Mouse (Mus musculus): Measurements from ENCODE around the gene Nckap5.

Gene Nckap5

DNA sequence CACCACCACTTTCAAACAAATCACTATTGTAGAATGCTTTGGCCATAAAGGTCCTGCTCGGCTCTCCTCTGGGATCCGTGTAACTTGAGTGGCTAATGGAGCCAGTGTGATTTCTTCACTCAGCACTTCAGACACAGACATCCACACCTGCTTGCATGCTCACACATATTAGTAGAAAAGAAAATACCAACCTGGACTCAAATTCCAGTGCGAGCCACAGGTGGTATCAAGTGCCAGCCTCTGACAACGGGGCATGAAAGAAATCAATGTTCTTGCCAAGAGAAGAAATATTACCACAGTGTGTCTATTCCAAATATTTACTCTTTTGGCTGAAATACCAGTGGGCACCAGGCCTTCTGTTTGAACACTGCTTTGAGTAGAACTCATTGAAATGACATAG lies 208.6 kb downstream of the Nckap5 start:
- DNase-seq (ENCODE audit: low spot score): no peak

DNA sequence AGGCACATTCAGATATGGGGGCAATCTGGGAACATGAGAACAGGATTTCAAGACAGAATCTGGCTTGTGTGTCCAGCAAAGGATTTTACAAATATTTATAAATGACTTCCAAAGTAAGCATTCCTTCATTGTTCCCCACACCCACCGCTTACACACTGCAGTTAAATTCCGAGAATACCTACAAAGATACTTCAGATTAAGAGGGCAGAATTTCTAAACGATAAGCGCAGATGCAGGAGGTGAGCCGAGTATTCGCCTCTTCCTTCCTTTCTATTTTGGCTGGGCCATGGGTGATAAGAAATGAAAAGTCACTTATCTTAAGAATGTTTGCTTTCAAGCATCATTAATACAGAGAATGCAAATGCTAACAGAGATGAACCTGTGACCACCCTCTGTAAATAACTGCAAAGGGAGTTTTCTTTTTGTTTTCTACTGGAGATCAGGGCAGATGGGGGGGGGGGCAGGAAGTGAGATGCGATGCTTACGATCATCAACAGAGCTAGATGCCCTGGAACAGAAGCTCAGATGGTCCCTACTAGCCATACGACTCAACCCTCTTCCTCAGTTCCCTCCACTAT lies 213.0 kb downstream of the Nckap5 start:
- no peak for DNase-seq (ENCODE audit: low spot score)

- no peak for DNase-seq (ENCODE audit: low spot score)
Observed at GRCm38 (mm10) chr1:126616964-126617363, 213.6 kb downstream of the Nckap5 start.

DNA sequence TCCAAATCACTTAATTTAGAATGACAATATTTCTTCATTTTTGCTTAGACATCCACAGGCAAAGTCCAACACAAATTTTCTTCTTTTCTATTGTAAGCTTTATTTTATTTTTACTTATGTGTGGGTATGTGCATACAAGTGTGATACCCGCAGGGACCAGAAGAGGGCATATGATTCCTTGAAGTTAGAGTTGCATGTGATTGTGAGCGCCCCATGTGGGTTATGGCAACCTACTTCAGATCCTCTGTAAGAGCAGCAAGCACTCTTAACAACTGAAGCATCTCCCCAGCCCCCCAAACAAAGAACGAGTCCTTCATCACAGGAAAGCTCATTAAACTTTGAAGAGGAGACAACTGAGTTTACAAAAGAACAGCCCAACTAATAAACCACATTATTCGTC lies 217.7 kb downstream of the Nckap5 start:
- no peak for DNase-seq (ENCODE audit: low spot score)

DNA sequence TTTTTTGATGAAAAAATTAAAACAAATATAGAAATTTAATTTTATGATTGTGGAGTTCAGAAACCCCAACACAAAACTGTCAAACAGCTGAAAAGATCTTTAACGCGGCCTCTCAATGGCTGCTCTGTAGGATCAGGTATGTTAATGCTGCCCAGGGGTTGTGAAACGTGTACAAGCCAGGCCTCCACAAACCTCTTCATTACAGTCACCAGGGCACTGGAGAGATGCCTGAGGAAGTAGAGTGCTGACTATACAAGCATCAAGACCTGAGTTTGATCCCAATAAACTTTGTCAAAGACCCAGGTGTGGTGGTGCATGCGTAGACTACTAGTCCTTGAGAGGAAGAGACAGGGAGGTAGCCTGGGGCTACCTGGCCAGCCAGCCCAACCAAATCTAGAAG lies 222.0 kb downstream of the Nckap5 start:
- DNase-seq (ENCODE audit: low spot score): no peak

DNA sequence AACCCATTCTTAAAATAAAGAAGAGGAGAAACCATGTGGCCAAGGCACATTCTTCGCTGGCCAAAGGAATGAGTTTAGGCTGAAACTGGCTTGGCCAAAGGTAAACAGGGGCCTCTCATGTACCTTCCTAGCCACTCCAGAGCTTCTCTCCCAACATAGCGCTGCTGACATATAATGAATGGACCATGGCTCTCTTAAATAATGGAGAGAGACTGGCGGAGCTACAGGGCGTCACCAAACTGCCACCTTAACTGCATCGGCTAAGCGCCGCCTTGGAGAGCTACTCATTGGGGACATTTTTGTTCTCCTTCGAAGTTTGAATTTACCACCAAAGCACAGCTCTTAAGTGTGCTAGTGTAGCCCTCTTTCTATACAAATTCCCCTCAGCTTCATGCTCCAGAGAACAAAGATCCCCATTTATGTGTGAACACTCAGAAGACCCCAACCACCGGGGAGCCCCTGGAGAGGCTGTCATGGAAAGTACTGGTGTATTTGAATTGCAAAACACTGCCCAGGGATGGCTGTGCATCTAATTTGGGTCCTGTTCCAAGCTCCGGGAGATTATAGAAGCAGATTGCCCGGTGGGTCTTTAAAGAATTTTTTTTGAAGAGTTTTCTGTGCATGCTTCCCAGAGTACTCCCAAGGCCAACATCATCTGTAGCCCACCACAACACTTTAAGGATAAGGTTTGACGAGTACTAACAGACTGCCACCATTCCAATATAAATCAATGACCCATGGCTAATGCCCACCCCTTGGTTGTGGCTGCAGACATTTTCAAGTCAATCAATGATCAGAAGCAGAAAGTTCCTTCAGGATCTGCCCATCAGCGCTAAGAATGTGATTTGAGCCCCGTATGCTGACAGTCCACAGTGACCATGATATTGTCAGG lies 224.2 kb downstream of the Nckap5 start:
- DNase-seq (ENCODE audit: low spot score): no peak

GRCm38 (mm10) chr1:126604551-126604950 lies 226.0 kb downstream of the Nckap5 start:
- DNase-seq (ENCODE audit: low spot score): no peak

- no peak for DNase-seq (ENCODE audit: low spot score)
Observed at GRCm38 (mm10) chr1:126603771-126604515, 226.7 kb downstream of the Nckap5 start.

GRCm38 (mm10) chr1:126600596-126600995 lies 230.0 kb downstream of the Nckap5 start:
- no peak for DNase-seq (ENCODE audit: low spot score)

DNA sequence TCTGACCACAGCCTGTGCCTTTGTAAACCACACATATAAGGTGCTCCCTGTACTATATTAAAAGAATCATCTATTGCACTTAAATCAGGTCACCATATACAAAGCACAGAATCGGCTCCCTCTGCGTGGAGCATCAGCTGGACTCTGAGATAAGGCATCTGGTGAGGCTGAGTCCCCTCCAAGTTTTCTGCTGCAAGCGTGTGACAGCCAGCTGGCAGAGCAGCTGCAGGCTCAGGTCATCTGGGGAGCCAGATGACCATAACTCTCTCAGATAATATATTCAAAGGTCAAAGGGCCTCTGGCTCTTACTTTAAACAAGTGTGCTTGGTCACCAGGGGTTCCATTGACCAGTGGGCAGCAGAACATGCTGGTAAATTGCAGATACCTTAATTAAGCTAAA lies 233.2 kb downstream of the Nckap5 start:
- DNase-seq (ENCODE audit: low spot score): no peak

DNA sequence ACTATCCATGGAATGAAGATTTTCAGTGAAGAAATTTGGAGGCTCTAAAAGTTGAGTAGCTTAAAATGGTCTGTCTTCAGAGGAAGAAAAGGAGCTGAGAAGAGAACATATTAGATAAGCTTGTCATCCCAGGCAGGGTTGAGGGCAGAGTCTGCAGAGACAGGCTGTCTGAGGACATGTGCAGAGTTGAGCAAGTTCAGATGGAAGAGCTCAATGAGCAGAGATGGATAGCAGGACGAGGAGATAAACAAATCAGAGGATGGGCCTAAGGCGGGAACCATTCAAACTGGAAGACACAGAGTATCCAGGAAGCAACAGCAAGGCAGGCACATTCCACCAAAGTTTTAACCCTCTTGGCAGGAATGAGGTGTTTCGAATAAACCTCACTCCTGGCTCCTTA lies 235.8 kb downstream of the Nckap5 start:
- DNase-seq (ENCODE audit: low spot score): no peak

DNA sequence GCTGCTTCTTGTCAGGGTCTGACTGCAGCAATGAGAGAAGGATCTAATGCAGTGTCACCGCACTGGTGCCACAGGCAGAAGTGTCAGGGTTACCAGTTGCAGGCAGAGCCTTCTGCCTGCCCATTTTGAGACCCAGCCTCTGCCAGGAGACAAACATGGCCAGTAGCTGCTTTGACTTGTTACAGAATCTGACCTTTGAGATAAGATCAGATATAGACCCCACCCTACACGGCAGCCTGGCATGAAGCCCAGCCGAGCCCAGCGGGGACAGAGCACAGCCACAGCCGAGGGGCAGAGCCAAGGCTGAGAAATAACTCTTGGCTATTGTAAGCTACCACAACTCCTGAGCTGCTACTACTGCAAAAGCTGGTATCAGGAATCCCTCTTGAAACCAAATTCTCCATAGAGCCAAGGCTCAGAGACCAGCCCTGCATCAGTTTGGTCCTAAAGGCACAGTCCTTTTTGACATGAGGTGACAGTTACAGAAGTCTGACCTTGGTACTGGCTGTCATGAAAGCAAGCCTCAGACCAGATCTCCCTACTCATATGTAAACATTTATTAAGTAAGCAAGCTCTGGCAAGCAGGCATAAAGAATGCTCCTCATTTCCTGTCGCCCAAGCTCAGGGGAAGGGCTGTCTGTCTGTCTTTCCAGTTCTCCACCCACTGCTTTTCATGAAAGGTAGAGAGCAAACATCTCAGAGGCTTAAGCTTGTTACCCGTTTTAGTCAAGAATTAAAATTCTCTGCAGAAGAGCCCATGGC lies 237.4 kb downstream of the Nckap5 start:
- no peak for DNase-seq (ENCODE audit: low spot score)

DNA sequence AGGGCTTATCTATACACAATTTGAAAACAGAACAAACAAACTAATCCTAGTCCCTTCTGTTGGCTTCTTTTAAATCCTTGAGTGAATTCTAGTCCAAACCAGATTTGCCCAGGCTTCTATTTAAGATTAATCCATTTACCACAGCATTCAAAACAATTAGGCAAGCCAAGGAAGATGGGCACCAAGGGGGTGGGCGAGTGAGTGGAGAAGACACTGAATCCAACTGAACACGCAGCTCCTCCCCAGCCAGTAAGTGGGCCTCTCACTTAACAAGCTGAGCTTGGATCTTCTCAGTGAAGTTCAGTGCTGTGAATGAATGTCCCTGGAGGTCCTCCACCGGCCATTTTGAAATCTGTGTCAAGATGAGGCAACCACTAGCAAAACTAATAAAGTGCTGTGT lies 239.7 kb downstream of the Nckap5 start:
- no peak for DNase-seq (ENCODE audit: low spot score)

- DNase-seq (ENCODE audit: low spot score): no peak
Observed at GRCm38 (mm10) chr1:126578163-126578562, 252.4 kb downstream of the Nckap5 start.

DNA sequence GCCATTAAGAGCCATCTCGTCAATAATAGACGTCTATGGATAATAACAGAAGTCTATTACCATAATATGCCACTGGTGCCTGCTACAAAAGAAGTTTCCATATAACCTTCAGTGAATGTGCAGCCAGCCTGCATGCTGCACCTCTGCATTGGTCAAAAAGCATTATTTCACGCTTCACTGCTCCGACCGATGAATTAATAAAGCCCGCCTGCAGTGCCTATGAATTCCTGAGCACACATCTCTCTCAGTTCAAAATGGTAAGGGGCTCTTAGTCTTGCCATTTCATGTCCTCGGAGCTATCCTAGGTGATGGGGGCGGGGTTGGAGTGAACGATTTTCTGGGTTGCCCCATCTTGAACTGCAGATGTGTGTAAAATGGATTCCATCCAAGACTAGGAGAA lies 256.3 kb downstream of the Nckap5 start:
- DNase-seq (ENCODE audit: low spot score): no peak

DNA sequence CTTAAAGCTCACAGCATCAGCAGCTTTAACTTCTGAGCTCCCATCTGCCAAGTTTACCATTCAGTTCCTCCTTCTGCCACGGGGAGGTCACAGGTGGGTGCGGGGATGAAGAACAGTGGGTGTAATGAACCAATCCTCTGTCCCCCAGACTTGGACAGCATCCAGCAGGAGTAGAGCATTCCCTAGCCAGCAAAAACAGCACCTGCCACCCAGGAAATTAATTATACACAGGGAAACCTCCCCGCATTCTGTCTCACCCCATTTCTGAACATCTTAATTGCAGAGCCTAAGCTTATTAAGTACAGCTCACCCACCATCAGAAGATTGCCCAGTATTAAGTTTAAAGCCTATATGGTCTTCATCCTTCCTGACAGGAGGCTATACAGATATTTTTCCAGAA lies 256.9 kb downstream of the Nckap5 start:
- no peak for DNase-seq (ENCODE audit: low spot score)

GRCm38 (mm10) chr1:126573097-126573496 lies 257.5 kb downstream of the Nckap5 start:
- DNase-seq (ENCODE audit: low spot score): no peak

GRCm38 (mm10) chr1:126569611-126570238 lies 260.9 kb downstream of the Nckap5 start:
- no peak for DNase-seq (ENCODE audit: low spot score)

DNA sequence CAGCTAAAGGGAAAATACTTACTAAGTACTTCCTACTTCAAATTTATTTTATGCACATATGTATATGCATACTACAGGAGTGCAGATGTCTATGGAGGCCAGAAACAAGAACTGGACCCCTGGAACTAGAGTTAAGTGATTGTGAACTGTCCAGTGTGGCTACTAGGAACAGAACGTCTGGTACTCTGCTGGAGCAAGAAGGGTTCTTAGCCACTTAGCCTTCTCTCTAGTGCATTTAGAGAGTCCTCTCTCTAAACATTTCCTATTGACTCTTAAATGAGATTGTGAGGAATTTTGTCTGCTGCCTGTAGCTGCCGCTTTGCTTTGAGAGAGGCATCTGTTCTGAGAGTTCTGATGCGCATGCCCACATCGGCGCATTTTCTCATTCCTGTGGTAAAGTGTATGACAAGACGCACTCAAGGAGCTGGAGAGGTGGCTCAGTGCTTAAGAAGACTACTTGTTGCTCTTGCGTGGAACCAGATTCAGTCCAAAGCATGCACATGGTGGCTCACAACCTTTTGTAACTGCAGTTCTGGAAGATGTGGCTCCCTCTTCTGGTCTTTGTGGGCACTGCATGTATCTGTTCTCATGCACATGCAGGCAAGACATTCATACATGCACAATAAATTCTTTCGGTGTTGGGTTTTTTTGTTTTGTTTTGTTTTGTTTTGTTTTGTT lies 261.9 kb downstream of the Nckap5 start:
- DNase-seq (ENCODE audit: low spot score): no peak

DNA sequence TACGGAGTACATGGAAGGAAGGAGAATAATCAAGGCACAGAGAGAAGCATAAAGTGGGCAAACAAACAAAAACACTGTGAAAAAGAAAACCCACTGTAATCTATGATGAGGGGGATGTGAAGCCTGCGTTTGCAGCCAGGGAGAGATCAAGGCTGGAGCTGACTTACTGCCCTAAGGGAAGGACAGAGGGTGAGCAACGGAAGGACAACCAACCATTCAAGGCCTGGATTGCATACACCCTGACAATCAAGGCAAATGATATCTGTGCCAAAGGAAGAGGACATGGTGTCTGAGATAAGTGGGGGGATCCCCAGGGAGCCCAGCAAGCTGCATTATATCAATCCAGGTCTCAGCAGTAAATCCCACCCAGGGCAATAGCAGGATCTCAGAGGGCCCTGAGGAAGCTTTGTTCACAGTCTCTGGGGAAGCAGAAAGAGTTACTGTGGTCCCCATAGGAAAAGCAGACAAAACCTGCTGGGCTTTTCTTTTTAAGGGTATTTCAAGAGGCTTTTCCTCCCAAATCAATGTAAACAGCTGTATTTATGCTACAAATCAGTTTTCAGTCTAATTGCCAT lies 265.4 kb downstream of the Nckap5 start:
- DNase-seq (ENCODE audit: low spot score): no peak

DNA sequence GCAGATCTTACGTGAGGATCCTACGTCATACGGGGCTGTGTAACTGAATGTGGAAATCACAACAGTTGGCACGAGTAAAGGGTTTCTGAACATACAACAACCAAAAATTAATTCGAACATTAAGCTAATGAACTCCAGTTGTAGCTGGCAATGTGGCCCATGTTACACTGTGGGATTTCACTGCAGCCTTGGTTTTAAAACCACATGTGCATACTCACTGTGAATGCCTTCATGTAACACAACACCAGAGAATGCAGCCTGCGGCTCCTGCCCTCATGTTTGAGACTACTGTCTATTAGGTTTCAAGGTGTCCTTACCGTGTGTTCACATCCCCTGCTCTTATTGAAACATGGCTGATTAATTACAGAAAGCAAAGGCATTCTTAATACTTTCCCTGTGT lies 269.7 kb downstream of the Nckap5 start:
- DNase-seq (ENCODE audit: low spot score): no peak

Data from layer of hippocampus, adult 9-10 months (tissue).